Mouse (Mus musculus) spleen, adult 2 months (tissue): ENCODE results near the gene Zfp821.

ENCODE experiments used
- CTCF ChIP-seq: fragments of 200-500 bp; IDR thresholded peaks from 2 replicates; pipeline ENCODE4 v1.5.1; 2011; ENCODE audit warnings: mild to moderate bottlenecking, inconsistent platforms; ENCODE audit not compliant: insufficient read depth, insufficient read length, insufficient replicate concordance; ENCODE audit errors: extremely low read depth
- POLR2A ChIP-seq: fragments of 200-500 bp; IDR thresholded peaks from 2 replicates; pipeline ENCODE4 v1.6.1; 2011; ENCODE audit warnings: low read depth, low read length, inconsistent platforms

DNA sequence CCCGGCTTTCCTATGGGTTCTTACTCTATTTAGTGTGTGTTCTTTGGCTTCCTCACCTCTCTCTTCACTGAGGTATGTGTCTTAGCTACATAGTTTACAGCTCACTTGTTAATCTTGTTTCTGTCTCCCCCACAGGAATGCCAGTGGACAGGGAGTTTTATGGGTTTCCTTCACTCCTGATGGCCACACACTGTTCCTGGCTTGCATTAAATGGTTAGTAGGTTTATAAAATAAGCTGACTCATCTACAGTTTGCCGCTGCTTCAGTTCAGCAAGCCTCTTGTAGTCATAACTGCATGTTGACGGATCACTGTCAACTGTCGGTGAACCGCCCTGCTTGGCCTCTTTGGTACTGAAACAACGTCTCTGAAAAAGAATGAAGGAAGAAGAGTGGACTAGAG, 58.7 kb downstream of the Zfp821 start:
- TF ChIP-seq CTCF: no peak
- TF ChIP-seq POLR2A: no peak
